In the genomic region with DNA sequence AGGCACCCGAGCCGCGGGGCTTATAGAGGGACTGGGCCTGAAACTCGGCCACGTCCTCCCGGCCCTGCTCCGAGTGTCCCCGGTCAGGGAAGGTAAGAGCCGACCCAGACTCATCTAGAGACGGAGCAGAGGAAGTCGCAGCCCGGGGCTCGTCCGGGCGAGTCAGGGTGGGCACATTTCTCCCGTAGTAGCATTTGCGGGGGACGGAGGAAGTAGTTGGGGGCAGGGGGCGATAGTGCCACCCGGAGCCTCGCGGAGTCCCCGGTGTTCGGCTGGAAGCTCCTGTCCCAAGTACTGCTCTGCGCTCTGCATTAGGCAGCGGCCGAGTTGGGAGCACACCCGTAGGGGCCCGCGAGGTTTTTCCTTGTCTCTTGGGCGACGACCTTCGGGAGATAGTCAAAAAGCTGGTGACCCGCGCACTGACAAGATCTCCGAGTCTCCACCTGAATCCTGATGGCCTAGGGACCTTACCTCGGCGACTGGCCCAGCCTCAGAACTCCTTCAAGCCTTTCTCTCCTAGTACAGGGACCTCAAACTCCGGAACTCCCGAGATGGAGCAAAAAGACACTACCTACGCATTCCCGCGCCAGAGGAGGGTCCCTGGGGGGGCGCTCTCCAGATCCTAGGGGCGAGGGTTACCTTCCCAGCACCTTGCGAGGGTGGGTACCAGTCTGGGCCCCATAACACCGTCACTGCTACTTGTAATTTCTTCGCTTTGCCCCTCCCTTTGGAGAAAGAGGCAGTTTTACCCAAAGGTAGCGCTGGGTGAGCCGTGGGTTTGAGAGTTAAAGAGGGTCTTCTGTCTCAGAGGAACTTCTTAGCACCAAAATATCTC, we compare ENCODE assay signal across 8 mouse cellular contexts. TPM values are rescaled to one million over a fixed set of nuclear protein-coding genes. Genes with fewer than 3 reads are reported as not detected.
A peak's percentile ranks its signal among the peaks of the same experiment; 100 is the strongest.
DNase-seq lines count a peak whose midpoint lies in the region; ATAC-seq and TF ChIP-seq lines count a peak whose summit lies in the region.

No protein-coding gene starts in this region.

- H3K4me3 ChIP-seq in testis, adult 2 months (ENCODE audit: control insufficient read depth, low read depth, low read length): peak overlapping the region; percentile 32; the same call in 1 of the 2 replicates
- H3K4me3 ChIP-seq in limb, embryonic 12.5 days (replicated peaks): peak overlapping the region; percentile 29
- no peak overlapping the region for H3K4me3 ChIP-seq in stomach, embryonic 14.5 days (ENCODE audit: low read depth, low read length)

- H3K4me1 ChIP-seq in testis, adult 2 months (ENCODE audit: control insufficient read depth, insufficient read depth, low read length): peaks cover 12% of the 10 kb centered on the region
- H3K4me1 ChIP-seq in limb, embryonic 12.5 days (replicated peaks): peaks cover 17% of the 10 kb centered on the region
- H3K4me1 ChIP-seq in stomach, embryonic 14.5 days (ENCODE audit: control insufficient read depth, insufficient read depth, low read length): no peaks in the 10 kb centered on the region

- H3K36me3 ChIP-seq in testis, adult 2 months (ENCODE audit: control insufficient read depth, insufficient read depth, low read length): no peaks in the 10 kb centered on the region
- H3K36me3 ChIP-seq in limb, embryonic 12.5 days: no peaks in the 10 kb centered on the region
- H3K36me3 ChIP-seq in stomach, embryonic 14.5 days (ENCODE audit: control insufficient read depth, insufficient read depth, low read length): no peaks in the 10 kb centered on the region

- peak; percentile 20 to 67 for DNase-seq in adrenal gland, adult (ENCODE audit: inconsistent age in 2 of 2, low spot score in 1 of 2)
- DNase-seq in adrenal gland, adult 8-10 months: no peak
- no peak for DNase-seq in testis, postnatal 14 days (ENCODE audit: low spot score)
- DNase-seq in cerebellum, adult 11-12 months: no peak
- no peak for DNase-seq in thymus, postnatal 25 days

- TF ChIP-seq POLR2A in testis, adult 2 months (IDR thresholded peaks at IDR 0.05; ENCODE audit: control insufficient read depth, low read depth, low read length): no peak

- H3K27me3 ChIP-seq in testis, adult 2 months (ENCODE audit: control insufficient read depth, insufficient read depth, low read length): peaks cover 8% of the 10 kb centered on the region
- H3K27me3 ChIP-seq in limb, embryonic 12.5 days: peaks cover 80% of the 10 kb centered on the region
- H3K27me3 ChIP-seq in stomach, embryonic 14.5 days (ENCODE audit: control insufficient read depth, insufficient read depth, low read length): peaks cover 45% of the 10 kb centered on the region

- ATAC-seq in limb, embryonic 12.5 days (ENCODE audit: insufficient number of reproducible peaks, insufficient read depth, low FRiP score, low TSS enrichment, low read depth): no peak
- ATAC-seq in stomach, embryonic 14.5 days (ENCODE audit: insufficient number of reproducible peaks, insufficient read depth, low FRiP score, low read depth): no peak

- no peak overlapping the region for H3K27ac ChIP-seq in testis, adult 2 months (ENCODE audit: control insufficient read depth, insufficient read depth, low read depth, low read length)
- H3K27ac ChIP-seq in limb, embryonic 12.5 days: no peak overlapping the region
- no peak overlapping the region for H3K27ac ChIP-seq in stomach, embryonic 14.5 days (ENCODE audit: low read length)

- peak overlapping the region; percentile 51 for H3K4me2 ChIP-seq in limb, embryonic 12.5 days
- peak overlapping the region; percentile 21; the same call in 1 of the 2 replicates for H3K4me2 ChIP-seq in stomach, embryonic 14.5 days (replicated peaks; ENCODE audit: low read depth, low read length)

- under 1% methylated on average over 50 of the region's 50 CpGs for WGBS in limb, embryonic 12.5 days
- under 1% methylated on average over 50 of the region's 50 CpGs for WGBS in stomach, embryonic 14.5 days

- peaks cover under 1% of the 10 kb centered on the region; the same call in 1 of the 2 replicates for H3K9me3 ChIP-seq in limb, embryonic 12.5 days
- H3K9me3 ChIP-seq in stomach, embryonic 14.5 days (ENCODE audit: control insufficient read depth, low read depth, low read length): no peaks in the 10 kb centered on the region

- H3K9ac ChIP-seq in limb, embryonic 12.5 days (replicated peaks): no peak overlapping the region; the same call in 1 of the 2 replicates
- no peak overlapping the region for H3K9ac ChIP-seq in stomach, embryonic 14.5 days (replicated peaks; ENCODE audit: low read depth, low read length)

- TF ChIP-seq CTCF in testis, adult 2 months (IDR thresholded peaks at IDR 0.05; ENCODE audit: control insufficient read depth, insufficient read depth, insufficient replicate concordance, low read depth, low read length): no peak

RNA-seq across cellular contexts. Expression of a gene that starts 24.3 kb away (rescaled TPM):
- not detected for total RNA-seq in adrenal gland, adult 8-10 months (2022)
- 0.33 and 0.60 TPM in 2 replicates for polyA plus RNA-seq in testis, adult 2 months (2012; rRNA removed)
- polyA plus RNA-seq in limb, embryonic 12.5 days (2016; fragmentation: Nextera tagmentation; extraction: Ambion mirVana): not detected in 2 replicates
- polyA plus RNA-seq in stomach, embryonic 14.5 days (2014; fragmentation: Nextera tagmentation; extraction: Ambion mirVana): not detected in 2 replicates

RNA-seq across cellular contexts. Expression of a gene that starts 24.8 kb away (rescaled TPM):
- total RNA-seq in adrenal gland, adult 8-10 months (2022): not detected
- 0.04 and 0.05 TPM in 2 replicates for polyA plus RNA-seq in testis, adult 2 months (2012; rRNA removed)
- polyA plus RNA-seq in limb, embryonic 12.5 days (2016; fragmentation: Nextera tagmentation; extraction: Ambion mirVana): not detected in 2 replicates
- polyA plus RNA-seq in stomach, embryonic 14.5 days (2014; fragmentation: Nextera tagmentation; extraction: Ambion mirVana): 0.10 TPM in 1 of 2 replicates, not detected in the other

Comparison
In these comparisons a context has a peak if more than half of its experiments do, and no peak if none do; other contexts are left out.
1. DNase-seq: peak in adrenal gland, adult (2 of 2); none in adrenal gland, adult 8-10 months (single experiment), testis, postnatal 14 days (single experiment), cerebellum, adult 11-12 months (single experiment) and thymus, postnatal 25 days (single experiment).